Mouse (Mus musculus) adrenal gland, postnatal 36 days (tissue): ENCODE data around the gene Cul9. TPM values are rescaled to one million over a fixed set of nuclear protein-coding genes. Genes with fewer than 3 reads are reported as not detected.

Source experiments
- DNase-seq, 2 experiments: peaks; one replicate each; pipeline ENCODE4 v3.0.0; 2021; ENCODE audit warnings: mixed read lengths in 1 of 2
- microRNA-seq: library from miRNA; unstranded; fragments of <30 nt; microRNA quantifications from one replicate; pipeline ENCODE4 v1.2.0, GENCODE M21; 2021
- total RNA-seq, 2 experiments: library from RNA; stranded (reverse); gene quantifications; 2 replicates each; pipeline ENCODE4 v1.2.3; 2021

Cul9 gene
- total RNA-seq, 2 experiments from 2014 or later = 21.5 to 25.5 TPM

DNA sequence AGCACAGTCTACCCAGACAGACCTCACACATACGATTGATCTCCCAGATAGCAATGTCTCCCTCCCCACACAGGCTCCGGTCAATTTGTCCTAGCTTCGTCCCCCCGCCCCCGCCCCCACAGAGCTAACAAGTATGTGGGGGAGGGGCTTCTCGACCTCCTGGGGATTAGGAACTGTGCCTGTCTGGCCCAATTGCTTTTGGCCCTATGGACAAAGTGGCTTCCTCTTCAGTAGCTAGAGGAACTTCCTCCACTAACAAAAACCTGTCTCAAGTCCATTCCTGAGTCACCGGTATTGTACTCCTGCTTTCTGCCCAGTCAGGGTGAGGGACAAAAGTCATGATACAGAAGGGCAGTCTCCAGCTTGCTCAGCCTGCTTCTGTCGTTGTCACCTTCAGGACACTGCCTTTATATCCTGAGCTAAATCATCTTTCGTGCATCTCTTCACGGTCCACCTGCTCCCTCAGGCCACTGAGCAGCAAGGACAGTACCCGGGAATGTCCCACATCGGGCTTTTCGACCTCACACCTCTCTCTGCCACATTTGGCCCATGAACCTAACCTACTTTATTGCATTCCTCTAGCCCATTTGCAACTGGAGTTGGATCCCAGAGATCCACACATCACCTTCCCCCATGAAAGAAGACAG lies 92.8 kb downstream of the Cul9 start:
- DNase-seq = no peak

DNA sequence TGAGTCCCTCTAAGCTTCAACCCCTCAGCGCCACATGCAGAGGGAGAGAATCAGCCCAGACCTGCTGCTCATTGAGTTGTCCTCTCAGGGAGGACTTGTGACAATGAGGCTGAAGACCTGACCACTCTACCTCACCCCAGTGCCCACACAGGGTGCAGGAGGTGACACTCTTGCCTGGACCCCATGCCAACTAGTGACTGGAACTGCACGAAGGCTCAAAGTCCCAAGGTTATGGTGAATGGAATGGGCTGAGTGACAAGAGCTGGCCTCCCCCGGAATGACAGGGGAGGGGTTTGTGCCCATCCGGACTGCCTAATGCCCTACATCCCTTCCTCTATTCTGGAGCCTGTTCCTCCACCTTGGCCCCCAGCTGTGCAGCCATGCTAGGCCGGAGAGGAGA lies 93.5 kb downstream of the Cul9 start:
- no peak for DNase-seq

Small RNA genes within 50 kb of the gene (microRNA-seq; reads per million reads assigned to microRNA genes)
- not detected for gene Mir6976

Other genes with a start within 250 kb of the Cul9 start
- under 1 TPM in 1 of 2 experiments, not detected in 1; 0.33 TPM for gene Dlk2, start 249.0 kb downstream of the Cul9 start, total RNA-seq
- 1 to 10 TPM; 6.8 to 7.4 TPM for gene Abcc10, start 218.0 kb downstream of the Cul9 start, total RNA-seq
- 10 to 100 TPM; 23.3 to 29.0 TPM for gene Zfp318, start 162.7 kb downstream of the Cul9 start, total RNA-seq
- 1 to 10 TPM in 1 of 2 experiments, under 1 TPM in 1; 0.43 to 1.1 TPM for gene Crip3, start 117.5 kb downstream of the Cul9 start, total RNA-seq
- not detected for gene Slc22a7, start 107.9 kb downstream of the Cul9 start, total RNA-seq
- gene Ttbk1, start 58.7 kb downstream of the Cul9 start, total RNA-seq = 1 to 10 TPM in 1 of 2 experiments, under 1 TPM in 1; 0.63 to 1.1 TPM
- gene Dnph1, start 49.7 kb downstream of the Cul9 start, total RNA-seq = 1 to 10 TPM; 4.2 to 6.9 TPM
- 10 to 100 TPM; 43.1 to 46.5 TPM for gene Srf, start 9.8 kb upstream of the Cul9 start, total RNA-seq
- 10 to 100 TPM in 1 of 2 experiments, 1 to 10 TPM in 1; 6.8 to 11.7 TPM for gene Ptk7, start 83.1 kb upstream of the Cul9 start, total RNA-seq
- 10 to 100 TPM; 35.3 to 50.3 TPM for gene Klc4, start 99.6 kb upstream of the Cul9 start, total RNA-seq
- gene Mrpl2, start 99.8 kb upstream of the Cul9 start, total RNA-seq = 100 to 1,000 TPM in 1 of 2 experiments, 10 to 100 TPM in 1; 92.6 to 114 TPM
- gene Cul7, start 103.9 kb upstream of the Cul9 start, total RNA-seq = 10 to 100 TPM; 36.3 to 42.2 TPM
- 10 to 100 TPM; 23.8 to 30.4 TPM for gene Rrp36, start 128.0 kb upstream of the Cul9 start, total RNA-seq
- gene Mea1, start 132.4 kb upstream of the Cul9 start, total RNA-seq = 100 to 1,000 TPM in 1 of 2 experiments, 10 to 100 TPM in 1; 94.2 to 104 TPM
- 10 to 100 TPM; 59.2 to 75.3 TPM for gene Klhdc3, start 134.5 kb upstream of the Cul9 start, total RNA-seq
- 10 to 100 TPM; 40.9 to 46.1 TPM for gene Ppp2r5d, start 158.7 kb upstream of the Cul9 start, total RNA-seq
- 10 to 100 TPM; 59.3 to 64.9 TPM for gene Pex6, start 165.1 kb upstream of the Cul9 start, total RNA-seq
- gene Gnmt, start 182.8 kb upstream of the Cul9 start, total RNA-seq = 1 to 10 TPM; 1.5 to 2.7 TPM
- gene Cnpy3, start 205.8 kb upstream of the Cul9 start, total RNA-seq = 10 to 100 TPM; 49.9 to 55.6 TPM
- not detected for gene Ptcra, start 217.3 kb upstream of the Cul9 start, total RNA-seq
- 10 to 100 TPM; 54.1 to 96.1 TPM for gene 2310039H08Rik, start 226.2 kb upstream of the Cul9 start, total RNA-seq
- gene Rpl7l1, start 236.3 kb upstream of the Cul9 start, total RNA-seq = 10 to 100 TPM; 89.0 to 97.3 TPM